Mouse (Mus musculus) spleen, adult 2 months (tissue): ENCODE results near the gene Zc2hc1b. TPM values are rescaled to one million over a fixed set of nuclear protein-coding genes. Genes with fewer than 3 reads are reported as not detected.
A peak's percentile ranks its signal among the peaks of the same experiment; 100 is the strongest.
"Not testable (repeated sequence)": the region's sequence is repeated elsewhere in the genome, so short reads cannot be mapped to it uniquely, and the experiment has no call there.

Experiments
- DNase-seq, 2 experiments: peaks; one replicate each; pipeline versions ENCODE4 v3.0.0 to v3.0.0-alpha.2; 2012 to 2021; ENCODE audit warnings: low spot score in 2 of 2, low read depth in 1 of 2
- H3K27ac ChIP-seq: fragments of 200-500 bp; 2 replicates; pipeline ENCODE4 v1.5.1; 2012; ENCODE audit warnings: low read length, inconsistent platforms; ENCODE audit not compliant: insufficient read depth
- H3K27me3 ChIP-seq: fragments of 200-500 bp; 2 replicates; pipeline ENCODE4 v1.6.1; 2012; ENCODE audit warnings: mild to moderate bottlenecking, moderate library complexity, low read length, inconsistent platforms; ENCODE audit not compliant: control insufficient read depth, insufficient read depth
- H3K36me3 ChIP-seq: fragments of 200-500 bp; 2 replicates; pipeline ENCODE4 v1.6.1; 2012; ENCODE audit warnings: mild to moderate bottlenecking, low read length, inconsistent platforms; ENCODE audit not compliant: control insufficient read depth, insufficient read depth
- H3K4me1 ChIP-seq: fragments of 200-500 bp; 2 replicates; pipeline ENCODE4 v1.6.1; 2011; ENCODE audit warnings: inconsistent platforms; ENCODE audit not compliant: control insufficient read depth, insufficient read depth, insufficient read length
- H3K4me3 ChIP-seq: fragments of 200-500 bp; 2 replicates; pipeline ENCODE4 v1.5.1; 2011; ENCODE audit warnings: mild to moderate bottlenecking, inconsistent platforms; ENCODE audit not compliant: insufficient read depth, insufficient read length; ENCODE audit errors: extremely low read depth
- CTCF ChIP-seq: fragments of 200-500 bp; IDR thresholded peaks from 2 replicates; pipeline ENCODE4 v1.5.1; 2011; ENCODE audit warnings: mild to moderate bottlenecking, inconsistent platforms; ENCODE audit not compliant: insufficient read depth, insufficient read length, insufficient replicate concordance; ENCODE audit errors: extremely low read depth
- POLR2A ChIP-seq: fragments of 200-500 bp; IDR thresholded peaks from 2 replicates; pipeline ENCODE4 v1.6.1; 2011; ENCODE audit warnings: low read depth, low read length, inconsistent platforms
- WGBS: fragments of 180-500 bp; shearing (Covaris S2); methylation state at CpG from one replicate; pipeline ENCODE4 v1.1.7; 2018; 5-methylcytosine and 5-hydroxymethylcytosine counted together
- polyA plus RNA-seq: library from polyadenylated mRNA; depleted of rRNA; stranded (reverse); fragments of >200 nt; gene quantifications from 2 replicates; pipeline ENCODE4 v1.2.3, GENCODE M21; 2012

Zc2hc1b gene
- polyA plus RNA-seq, 1 experiment, result not detected

DNA sequence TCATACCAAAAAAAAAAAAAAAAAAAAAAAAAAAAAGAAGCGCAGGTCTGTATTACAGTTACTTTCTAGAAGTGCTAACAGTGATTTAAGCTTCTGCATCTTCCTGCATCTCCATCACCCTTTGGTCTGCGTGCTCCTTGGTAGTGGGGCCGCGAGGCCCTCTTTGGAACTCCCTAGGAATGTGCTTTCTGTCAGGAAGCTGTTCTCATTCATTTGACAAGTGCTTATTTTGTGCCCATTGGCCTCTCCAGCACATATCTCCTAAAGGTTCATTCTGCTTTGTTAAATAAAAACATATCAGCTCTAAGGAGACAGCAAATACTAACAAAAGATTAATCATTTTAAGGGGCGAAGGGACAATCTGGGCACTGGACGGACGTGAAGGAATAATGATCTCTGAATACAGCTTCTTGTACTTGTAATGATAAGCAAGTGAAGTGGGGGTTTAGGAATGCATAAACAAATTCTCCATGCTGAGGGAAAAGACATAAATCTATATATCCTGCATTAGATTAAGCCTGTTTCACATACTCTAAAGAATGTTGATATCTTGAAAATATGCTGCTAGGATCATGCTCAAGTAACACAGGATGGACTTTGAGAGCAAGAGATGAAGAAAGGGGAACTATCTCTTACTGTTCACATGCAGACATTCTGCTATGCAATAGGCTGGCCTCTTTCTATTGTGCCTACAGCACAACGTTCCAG lies 32.3 kb upstream of the Zc2hc1b start:
- no peak overlapping the region for H3K27ac ChIP-seq
- no peaks in the 10 kb centered on the region for H3K36me3 ChIP-seq
- no peak overlapping the region for H3K4me3 ChIP-seq
- DNase-seq, result no peak
- 86% methylated on average over 8 of the region's 8 CpGs for WGBS
- H3K4me1 ChIP-seq, result no peaks in the 10 kb centered on the region
- no peaks in the 10 kb centered on the region for H3K27me3 ChIP-seq
- TF ChIP-seq POLR2A (no peak), CTCF (no peak)

DNA sequence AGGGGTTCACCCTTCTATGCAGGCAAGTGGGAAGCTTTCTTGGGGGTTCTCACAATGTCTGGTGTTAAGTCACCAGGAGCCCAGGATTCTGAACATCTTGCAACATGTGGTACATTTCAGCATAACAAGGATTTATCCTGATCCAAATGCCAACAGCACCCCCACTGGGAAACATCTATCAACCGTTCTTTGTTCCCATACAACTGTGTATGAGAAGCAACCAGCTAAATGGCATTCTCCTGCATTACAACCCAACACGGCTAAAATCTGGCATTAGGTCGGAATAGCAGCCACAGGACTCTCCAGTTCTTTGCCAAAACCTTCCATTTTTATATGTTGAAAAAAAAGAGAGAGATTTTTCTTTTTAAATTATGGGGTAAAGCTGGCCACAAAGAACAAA lies 31.7 kb upstream of the Zc2hc1b start:
- no peak for TF ChIP-seq CTCF
- TF ChIP-seq POLR2A, result no peak
- Histone ChIP-seq H3K4me3 (no peak overlapping the region), H3K27ac (no peak overlapping the region), H3K36me3 (no peaks in the 10 kb centered on the region), H3K27me3 (no peaks in the 10 kb centered on the region), H3K4me1 (no peaks in the 10 kb centered on the region)
- DNase-seq, result no peak
- WGBS, result 88% methylated on average over 3 of the region's 3 CpGs

DNA sequence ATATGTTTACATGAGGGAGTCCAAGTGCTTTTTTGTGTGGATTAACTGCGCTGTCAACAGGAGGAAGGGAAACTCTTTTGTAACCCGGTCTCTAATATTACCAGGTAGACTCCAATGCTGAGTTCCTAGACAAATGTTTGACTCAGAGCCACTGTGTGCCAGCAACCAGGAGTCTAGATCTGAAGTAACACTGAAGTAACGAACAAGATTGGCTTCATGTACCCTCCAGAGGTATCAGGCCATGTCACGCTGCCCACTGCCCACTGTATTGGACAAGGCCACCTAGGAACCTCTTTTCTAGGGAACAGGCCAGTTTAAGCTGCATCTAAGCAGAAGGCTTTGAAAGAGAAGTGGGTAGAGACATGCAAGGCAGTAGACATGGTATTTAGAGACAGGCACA lies 31.2 kb upstream of the Zc2hc1b start:
- no peaks in the 10 kb centered on the region for H3K36me3 ChIP-seq
- TF ChIP-seq POLR2A (no peak), CTCF (no peak)
- H3K27me3 ChIP-seq, result no peaks in the 10 kb centered on the region
- no peak overlapping the region for H3K4me3 ChIP-seq
- no peak for DNase-seq
- H3K4me1 ChIP-seq, result no peaks in the 10 kb centered on the region
- whole genome bisulfite sequencing, result 94% methylated on average over 4 of the region's 4 CpGs
- H3K27ac ChIP-seq, result no peak overlapping the region

DNA sequence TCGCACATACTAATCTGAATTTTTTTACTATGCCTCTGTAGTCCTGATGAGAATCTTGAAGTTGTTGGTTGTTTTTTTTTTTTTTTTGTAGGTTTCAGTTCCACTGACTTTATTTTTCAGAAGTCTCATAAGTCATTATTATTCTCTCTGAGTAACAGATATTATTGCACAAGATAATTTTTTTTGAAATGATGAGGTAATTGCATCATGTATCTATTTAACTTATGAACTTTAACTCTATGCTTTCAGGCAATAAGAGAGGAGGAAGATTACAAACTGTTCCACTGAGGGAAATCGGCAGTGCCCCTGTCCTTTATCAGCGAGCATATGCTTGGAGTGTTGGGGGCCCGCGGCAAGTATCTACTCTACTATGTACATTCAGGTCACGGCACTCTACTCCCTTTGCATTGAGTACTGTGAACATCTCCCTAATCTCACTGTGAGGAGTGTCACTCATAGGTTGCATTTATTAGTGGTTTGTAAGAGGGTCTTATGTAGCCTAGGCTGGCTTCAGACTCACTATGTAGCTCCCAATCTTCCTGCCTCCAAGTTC lies 24.0 kb upstream of the Zc2hc1b start:
- DNase-seq, result no peak
- H3K27ac ChIP-seq, result no peak overlapping the region
- no peaks in the 10 kb centered on the region for H3K4me1 ChIP-seq
- no peak overlapping the region for H3K4me3 ChIP-seq
- 91% methylated on average over 6 of the region's 6 CpGs for WGBS
- no peaks in the 10 kb centered on the region for H3K27me3 ChIP-seq
- TF ChIP-seq CTCF (no peak), POLR2A (no peak)
- H3K36me3 ChIP-seq, result no peaks in the 10 kb centered on the region

DNA sequence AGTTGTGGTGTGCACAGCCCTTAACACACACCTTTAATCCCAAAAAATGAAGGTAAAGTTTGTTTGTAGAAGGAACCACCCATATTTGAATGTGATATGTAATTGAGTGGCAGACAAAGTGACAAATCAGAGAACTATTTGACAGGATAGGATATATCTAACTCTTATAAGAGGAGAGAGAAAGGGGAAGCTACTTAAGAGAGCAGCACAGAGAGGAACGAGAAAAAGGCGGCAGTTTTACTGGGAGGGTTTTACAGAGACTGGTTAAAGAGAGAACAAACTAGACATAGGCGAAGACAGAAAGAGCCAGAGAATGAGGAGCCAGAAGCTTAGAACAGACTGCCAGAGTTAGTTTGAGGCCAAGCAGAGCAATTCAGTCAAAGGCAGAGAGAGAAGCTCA lies 23.0 kb upstream of the Zc2hc1b start:
- H3K4me1 ChIP-seq, result no peaks in the 10 kb centered on the region
- DNase-seq, result no peak
- 67% methylated on average over 3 of the region's 3 CpGs for WGBS
- no peaks in the 10 kb centered on the region for H3K27me3 ChIP-seq
- H3K4me3 ChIP-seq, result no peak overlapping the region
- H3K36me3 ChIP-seq, result no peaks in the 10 kb centered on the region
- no peak overlapping the region for H3K27ac ChIP-seq
- no peak for TF ChIP-seq POLR2A

DNA sequence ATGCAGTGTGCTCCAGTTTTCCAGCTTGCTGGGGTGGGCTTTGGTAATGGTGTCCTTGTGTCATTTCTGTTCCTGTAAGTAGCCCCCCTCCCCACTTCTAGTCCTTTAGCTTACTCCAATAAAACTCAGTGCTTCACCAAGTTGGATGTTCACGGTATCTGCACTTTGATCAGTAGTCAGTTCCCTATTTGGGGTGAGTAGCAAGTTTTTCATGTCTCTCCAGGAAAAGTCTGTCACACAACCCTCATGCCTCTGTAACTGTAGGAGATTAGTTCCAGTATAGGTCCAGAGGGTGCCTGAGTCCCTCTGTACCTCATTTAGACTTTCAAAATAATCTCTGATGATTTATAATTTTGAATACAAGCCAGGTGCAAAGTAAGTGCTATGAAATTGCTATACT lies 21.4 kb upstream of the Zc2hc1b start:
- no peak for TF ChIP-seq POLR2A
- no peak for TF ChIP-seq CTCF
- Histone ChIP-seq H3K36me3 (no peaks in the 10 kb centered on the region), H3K27me3 (no peaks in the 10 kb centered on the region), H3K4me1 (no peaks in the 10 kb centered on the region), H3K27ac (no peak overlapping the region), H3K4me3 (no peak overlapping the region)
- WGBS, result 44% methylated on average over 1 of the region's 1 CpGs
- DNase-seq, result no peak

DNA sequence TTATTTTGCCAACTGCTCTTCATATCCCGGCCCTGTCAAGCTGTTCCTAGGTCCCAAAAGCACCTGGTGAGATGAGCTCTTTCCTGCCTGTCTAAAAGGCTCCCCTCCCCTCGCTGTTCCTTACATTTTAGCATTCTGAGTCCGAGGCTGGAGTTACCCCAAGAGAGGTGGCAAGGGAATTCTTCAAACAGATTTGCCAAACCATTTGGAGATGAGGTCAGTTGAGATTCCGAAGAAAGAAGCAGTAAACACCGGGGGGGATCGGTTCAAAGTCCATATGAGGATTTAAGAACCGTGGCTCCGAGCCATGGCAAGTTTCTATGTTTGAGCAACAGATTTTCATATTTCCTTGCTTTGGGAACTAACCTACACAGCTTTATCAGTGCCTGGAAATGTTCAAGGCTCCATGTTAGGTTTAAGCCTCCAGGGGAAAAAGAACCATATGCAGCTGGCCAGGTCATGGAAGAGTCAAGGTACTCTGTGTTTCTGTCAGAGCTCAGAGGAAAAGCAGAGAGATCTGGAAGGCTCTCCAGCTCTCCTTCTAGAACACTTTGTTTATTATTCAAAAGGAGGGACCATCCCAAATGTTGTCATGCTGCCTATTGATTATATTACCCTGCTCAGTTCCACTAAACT lies 19.2 kb upstream of the Zc2hc1b start:
- Histone ChIP-seq H3K36me3 (no peaks in the 10 kb centered on the region), H3K27ac (no peak overlapping the region), H3K27me3 (no peaks in the 10 kb centered on the region), H3K4me1 (peaks cover 3% of the 10 kb centered on the region; the same call in 1 of the 2 replicates), H3K4me3 (no peak overlapping the region)
- DNase-seq, result no peak
- TF ChIP-seq CTCF (no peak), POLR2A (no peak)
- WGBS, result 84% methylated on average over 8 of the region's 8 CpGs

DNA sequence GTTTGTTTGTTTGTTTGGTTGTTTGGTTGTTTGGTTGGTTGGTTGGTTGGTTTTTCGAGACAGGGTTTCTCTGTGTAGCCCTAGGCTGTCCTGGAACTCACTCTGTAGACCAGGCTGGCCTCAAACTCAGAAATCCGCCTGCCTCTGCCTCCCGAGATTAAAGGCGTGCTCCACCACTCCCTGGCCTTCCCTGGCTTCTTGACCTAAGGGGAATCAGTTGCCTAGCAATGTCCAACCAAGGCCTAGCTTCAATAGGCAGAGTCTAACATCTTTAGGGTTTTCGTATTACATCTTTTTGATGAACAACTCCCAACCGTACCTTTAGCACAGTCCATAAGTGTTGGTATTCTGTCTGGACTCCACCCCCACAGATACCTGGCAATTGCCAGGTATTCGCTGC lies 15.7 kb upstream of the Zc2hc1b start:
- peak overlapping the region; percentile 82; the same call in 1 of the 2 replicates for H3K4me3 ChIP-seq
- not testable (repeated sequence) for H3K27ac ChIP-seq, H3K27me3 ChIP-seq, H3K4me1 ChIP-seq, H3K36me3 ChIP-seq, DNase-seq
- 86% methylated on average over 7 of the region's 7 CpGs for WGBS
